Mouse (Mus musculus) 416B (cell line): ENCODE measurements around the gene Dchs1.

ENCODE experiments used
- DNase-seq: peaks from one replicate; pipeline ENCODE4 v3.0.0; 2011; ENCODE audit warnings: low read depth

The Dchs1 gene

DNA sequence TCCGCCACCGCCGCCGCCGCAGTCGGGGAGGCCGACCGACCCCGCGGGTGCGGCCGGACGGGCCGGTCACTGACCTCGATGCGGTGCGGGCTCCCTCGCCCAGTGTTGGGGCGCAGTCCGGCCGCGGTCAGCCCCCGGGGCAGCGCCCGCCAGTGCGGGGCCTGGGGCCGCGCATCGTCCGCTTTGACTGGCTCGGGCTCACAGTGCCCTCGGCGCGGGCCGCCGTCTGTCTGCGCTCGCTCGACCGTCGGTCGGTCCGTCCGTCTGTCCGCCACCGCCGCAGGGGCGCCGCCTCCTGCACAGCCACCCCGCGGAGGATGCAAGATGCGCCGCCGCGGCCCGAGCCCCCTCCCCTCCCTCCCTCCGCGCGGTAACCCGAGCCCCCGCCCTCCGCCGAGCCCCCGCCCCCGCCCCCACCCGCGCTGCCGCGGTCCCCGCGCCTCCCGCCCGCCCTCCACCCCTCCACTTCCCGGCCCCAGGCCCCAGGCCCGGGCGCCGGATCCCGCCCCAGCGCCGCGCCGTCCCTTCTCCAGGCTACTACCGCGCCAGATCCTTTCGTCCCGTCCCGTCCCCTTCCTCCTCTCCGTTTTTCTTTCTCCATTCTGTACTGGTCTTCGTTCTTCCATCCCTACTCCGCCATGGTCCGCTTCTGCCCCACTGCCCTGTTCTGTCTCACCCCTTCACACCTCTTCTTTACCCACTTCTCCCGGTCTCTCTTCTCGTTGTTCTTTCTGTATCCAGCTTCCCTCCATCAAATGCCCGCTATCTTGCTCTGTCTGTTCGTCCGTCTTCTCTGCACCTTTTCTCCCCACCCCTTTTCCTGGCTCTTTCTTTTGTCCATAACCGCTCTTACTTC is at the start of gene Dchs1:
Gene Dchs1, minus strand, starts transcription at position 370 of the 856 bp plus-strand sequence.
- no peak for DNase-seq

DNA sequence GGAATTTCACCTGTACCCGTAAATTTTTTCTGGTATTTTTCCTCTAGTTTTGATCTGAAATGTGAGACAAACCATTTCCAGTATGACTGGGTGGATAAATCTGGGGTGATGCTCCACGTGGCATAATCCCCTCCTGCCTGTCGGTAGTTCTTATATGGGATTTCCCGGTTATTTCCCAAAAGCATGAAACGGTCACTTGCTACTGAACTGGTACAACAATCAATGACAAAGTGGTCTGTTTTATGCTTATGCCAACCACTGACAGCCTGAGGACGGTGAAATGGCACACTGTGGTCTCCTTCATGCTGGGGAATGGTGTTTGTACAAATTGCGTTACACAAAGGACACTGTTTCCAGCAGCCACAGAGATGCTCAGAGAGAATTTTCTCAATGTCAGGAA is 36.8 kb upstream of the Dchs1 start:
- DNase-seq = no peak

DNA sequence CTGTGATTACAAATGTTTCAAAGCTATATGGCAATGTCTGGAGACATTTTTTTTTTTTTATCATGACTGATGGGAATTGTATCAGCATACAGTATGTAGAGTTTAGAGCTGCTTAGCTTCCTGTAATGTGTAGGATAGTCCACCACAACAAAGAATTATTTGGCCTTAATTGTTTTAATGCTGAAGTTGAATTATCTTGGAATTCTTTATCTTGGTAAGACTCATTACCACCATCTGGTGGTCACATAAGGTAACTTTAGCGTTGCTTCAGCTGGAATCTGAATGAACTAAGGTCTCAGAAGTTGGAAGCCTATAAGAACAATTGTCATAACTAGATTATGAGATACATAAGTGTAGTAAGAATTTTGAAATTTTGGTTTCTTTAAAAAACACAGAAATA is 31.0 kb upstream of the Dchs1 start:
- peak; percentile 63 for DNase-seq

DNA sequence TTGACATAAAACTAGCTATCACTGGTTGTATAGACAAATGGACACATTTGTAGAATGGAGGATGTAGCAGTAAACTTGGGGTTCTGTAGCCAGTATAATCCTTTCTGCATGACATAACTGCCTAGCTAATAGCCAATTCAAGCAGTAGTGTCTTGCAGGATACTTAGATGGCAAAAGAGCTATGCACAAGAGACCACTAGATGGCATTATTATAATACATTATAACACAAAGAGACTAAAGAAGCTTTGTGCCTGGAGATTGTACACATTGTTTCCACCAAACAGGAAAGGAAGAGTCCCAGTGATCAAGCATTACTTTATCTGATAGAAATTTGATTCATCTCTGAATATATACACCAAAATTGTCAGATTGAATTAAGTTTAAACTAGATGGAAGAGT is 29.3 kb upstream of the Dchs1 start:
- peak; percentile 73 for DNase-seq

DNA sequence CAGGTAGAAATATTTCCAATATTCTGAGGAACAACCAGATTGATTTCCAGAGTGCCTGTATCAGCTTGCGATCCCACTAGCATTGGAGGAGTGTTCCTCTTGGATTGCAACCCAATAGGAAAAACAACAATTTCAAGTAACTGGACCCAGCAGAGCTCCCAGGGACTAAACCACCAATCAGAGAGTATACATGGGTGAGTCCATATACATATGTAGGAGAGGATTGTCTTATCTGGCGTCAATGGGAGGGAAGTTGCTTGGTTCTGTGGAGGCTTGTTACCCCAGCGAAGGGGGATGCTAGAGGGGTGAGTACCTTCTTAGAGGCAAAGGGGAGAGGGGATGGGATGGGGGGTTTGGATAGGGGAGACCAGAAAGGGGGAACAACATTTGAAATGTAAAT is 25.9 kb upstream of the Dchs1 start:
- no peak for DNase-seq

DNA sequence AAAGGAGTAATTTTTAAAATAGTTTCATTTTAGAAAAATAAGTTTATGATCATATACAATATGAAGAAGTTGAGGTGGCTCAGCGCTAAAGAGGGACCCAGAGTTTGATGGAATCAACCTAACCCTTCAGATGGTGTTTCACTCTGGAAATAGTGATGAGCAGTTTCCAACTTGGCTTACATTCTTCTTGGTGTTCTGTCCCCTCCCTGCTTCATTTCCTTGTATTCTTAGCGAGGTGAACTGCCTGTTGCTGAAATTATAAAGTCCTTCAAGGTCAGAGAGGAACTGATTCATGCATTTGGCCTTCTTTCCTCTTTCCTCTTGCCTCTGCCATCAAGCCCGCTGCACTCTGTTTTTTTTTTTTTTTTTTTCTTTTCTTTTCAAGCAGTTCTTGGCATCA is 25.1 kb upstream of the Dchs1 start:
- peak; percentile 80 for DNase-seq

DNA sequence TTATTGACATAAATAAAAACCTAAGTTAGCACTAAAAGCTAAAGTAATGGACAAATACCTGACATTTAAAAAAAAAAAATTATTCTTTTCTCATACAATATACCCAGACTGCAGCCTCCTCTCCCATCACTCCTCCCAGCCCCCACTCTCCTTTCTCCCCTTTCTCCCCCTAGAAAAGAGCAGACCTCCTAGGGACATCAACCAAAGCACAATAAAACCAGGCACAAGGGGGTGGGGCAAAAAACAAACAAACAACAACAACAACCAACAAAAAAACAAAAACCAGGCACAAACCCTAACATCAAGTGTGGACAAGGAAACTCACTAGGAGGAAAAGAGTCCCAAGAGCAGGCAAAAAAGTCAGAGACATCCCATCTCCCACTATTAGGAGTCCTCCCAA is 24.1 kb upstream of the Dchs1 start:
- DNase-seq = no peak

DNA sequence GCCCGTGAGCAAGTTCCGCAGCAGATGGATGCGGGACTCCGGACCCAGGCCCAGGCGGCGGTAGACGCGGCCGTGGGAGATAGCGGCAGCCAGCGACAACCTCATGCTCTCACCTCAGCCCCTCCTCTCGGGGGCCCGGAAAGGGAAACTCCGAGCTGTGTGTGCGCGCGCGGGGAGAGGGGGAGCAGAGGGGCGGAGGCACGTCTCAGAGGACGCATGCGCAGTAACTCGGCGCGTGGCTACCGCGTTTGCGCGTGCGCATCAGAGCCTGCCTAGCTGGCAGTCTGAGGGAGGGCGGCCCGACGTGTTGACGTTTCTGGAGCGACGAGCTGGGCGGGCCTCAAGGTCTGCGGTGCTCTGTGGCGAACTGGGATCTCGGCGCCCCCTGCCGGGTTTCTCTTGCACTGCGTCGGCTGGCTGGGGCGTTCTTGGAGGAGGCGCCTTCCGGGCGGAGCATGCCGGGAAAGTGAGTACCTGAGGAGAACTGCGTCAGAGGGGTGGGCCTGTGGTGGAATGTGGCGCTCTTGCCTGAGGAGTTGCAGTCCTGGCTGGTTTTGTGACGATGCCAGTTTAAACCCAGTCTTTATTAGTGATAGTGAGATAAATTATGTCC is 23.5 kb upstream of the Dchs1 start, which contains the start of gene Mrpl17:
Gene Mrpl17, minus strand, starts transcription at position 223 of the 613 bp plus-strand sequence.
- DNase-seq = peak; percentile 99

DNA sequence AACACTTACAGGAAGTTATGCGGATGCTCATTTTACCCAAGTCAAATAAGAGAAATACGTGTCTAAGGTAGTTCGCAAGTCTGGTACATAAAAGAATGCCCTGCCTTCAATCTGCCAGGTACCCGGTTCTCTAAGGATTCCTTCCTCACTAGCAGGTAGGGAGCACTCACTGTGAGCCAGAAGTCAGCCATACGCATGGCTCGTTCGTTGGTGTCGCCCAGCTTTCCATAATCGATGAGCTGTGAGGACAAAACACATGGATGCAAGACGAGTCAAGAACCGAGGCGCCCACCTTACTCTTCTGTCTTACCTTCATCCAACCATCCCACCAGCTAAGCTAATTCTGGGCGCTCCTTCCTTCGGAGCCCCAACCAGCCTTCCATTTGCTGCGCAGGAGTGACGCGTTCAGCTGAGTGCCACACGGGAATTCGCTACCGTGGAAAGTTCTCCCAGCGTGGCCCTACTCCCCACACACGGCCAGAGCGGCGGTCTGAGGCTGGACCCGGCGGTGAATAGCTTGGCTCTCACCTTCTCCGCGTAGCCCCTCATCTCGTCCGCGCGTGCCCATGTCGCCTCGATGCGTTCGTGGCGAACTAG is 22.9 kb upstream of the Dchs1 start:
- peak; percentile 29 for DNase-seq

DNA sequence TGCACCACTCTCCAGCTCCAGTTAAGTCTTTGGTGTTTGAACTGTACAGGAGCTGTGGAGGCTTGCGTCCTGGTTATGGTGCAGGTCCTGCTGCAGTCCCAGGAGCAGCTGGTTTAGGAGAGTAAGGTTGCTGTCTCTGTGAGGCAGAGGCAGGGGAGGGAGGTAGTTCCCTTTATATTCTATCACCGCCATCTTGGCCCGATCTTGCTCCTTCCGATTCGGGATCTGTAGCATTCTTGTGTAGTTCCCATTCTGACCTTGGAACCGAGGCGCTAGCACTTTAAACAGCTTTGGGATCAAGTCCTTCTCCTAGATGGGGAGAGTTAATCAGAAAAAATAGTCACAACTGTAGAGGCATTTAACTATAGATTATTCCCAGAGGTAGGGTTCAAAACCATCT is 22.4 kb upstream of the Dchs1 start:
- peak; percentile 27 for DNase-seq

DNA sequence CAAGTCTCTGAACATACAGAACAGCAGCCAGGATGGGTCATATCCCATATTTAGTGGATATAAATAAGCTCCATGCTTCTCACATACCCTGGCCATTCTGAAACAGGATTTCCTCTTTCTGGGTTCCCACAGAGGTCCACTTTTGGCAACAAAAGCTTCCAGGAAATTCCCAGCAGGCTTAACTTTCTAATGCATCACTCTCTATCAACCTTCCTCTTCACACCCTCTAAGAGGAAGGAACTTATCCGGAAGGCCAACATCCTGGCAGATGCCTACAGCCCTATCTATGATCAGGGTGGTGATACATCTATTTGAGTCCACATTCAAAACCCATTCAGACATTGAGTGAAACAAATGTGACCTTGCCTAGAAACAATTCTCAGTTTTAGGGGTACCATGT is 20.9 kb upstream of the Dchs1 start:
- DNase-seq = no peak

DNA sequence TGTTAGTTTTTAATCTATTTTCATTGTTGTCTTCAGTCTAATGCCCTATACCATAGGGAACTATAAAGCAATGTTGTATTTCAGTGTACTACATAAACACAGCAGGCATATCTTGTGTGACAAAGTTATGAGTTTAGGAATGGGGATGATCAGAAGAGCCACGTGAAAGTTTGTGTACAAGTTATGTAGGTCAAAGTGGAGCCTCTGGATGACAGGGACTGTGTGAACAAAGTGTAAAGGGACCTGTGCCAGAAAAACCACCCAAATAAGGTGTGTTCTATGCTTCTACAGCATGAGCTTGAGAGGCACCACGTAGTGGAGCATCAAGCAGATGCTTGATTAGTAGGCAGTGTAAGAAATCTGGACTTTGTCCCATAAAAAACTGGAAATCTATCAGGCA is 19.3 kb upstream of the Dchs1 start:
- DNase-seq = no peak

DNA sequence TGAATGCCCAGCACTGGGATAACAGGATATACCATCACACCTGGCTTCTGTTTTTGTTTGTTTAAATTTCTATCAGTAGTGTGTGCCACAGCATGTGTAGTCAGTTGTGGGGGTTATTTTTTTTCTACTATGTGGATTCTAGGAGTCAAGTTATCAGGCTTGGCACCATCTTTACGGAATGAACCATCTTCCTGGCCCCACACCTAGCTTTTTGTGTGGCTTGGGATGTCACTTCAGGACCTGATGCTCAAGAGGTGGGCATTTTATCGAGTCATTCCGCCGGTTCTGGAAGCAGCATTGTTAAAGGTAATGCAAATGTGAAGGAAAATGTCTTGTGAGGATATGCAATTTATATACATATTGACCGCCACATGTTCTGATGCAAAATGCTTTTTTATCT is 18.7 kb upstream of the Dchs1 start:
- DNase-seq = no peak

DNA sequence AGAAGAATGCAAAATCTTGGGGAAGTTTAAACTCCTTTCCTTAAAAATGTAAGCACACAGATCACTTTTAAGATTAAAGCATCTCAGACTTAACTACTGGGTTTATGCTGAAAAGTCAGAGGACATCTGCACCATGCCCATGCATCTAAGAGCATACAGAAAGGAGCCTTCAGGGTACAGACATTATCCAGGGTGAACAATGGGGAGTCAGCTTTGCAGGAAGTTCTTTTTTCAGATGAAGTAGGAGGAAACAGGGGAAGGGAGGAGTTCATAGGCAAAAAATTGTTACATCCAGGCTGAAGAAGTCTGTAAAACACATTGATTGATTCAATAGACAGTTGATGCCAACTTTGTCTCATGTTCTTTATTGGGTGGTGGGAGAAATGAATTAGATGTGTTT is 16.0 kb upstream of the Dchs1 start:
- DNase-seq = no peak

DNA sequence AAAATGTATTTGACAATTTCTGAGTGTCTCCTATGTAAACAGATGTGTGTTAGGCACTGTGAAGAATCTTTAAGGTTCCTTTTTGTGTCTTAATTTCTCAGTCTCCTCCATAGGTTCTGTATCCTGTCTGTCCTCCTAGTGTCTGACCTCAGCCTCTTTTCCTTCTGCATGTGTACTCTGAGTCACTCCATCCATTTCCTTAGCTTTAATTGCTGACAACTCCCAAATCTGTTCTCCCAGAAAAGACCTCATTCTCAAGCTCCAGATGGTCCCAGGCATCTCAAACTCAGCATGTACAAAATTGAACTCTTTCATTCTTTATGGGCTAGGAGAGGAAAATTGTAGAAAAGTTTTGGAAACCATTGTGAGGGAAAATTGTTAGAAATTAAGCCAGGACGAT is 15.3 kb upstream of the Dchs1 start:
- DNase-seq = no peak

DNA sequence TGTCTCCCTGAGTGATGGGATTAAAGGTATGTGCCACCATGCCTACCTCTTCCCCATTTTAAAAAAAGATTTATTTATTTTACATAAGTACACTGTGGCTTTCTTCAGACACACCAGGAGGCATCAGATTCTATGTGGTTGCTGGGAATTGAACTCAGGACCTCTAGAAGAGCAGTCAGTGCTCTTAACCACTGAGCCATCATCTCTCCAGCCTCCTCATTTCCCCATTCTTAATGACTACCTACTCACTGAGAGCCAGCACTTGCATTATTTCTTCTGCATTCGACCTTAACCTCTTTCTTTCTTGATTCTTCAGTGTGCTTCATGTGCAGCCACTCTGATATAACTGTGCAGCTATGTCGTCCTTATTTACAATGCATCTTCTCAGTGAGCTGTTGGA is 14.9 kb upstream of the Dchs1 start:
- DNase-seq = no peak

DNA sequence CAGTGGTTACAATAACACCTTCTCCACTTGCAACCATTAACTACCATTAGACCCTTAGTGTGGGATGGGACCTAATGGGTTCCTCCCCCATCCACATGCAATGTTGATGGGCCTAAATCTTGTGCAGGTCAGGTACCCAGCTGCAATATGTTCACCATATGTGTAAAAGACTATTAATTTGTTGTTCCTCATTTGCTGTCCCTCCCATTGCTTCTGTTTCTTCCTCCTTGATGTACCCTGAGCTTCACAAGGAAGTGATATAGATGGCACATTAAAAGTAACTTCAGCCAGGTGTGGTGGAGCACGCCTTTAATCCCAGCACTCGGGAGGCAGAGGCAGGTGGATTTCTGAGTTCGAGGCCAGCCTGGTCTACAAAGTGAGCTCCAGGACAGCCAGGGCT is 9.5 kb upstream of the Dchs1 start:
- DNase-seq = no peak

DNA sequence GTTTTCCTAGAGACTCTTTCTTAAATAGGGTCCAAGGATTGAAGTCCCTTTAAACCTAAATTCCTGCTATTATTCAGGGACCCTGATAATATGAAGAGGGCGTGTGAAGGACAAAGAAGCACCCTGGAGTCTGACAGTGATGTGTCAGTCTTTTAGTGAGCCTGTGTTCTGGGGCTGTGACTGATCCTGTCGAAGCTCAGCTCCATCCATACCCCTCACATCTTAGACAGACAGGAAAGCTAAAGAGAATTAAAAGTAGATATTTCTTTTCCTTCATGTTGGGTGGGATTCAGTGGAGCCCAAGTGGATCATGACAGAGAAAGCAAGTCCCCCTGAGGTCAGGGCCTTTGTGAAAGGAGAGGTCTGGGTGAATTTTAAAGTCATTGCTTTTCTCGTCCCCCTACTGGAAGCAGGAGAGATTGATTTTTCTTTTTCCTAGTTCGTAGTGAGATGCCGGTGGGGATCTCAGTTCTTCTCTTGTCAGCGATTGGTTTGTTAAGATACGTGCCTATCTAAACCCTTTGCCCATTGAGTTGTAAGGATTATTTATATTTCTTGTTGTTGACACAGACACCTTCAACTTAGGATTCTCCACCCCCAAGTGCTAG is 8.4 kb upstream of the Dchs1 start:
- DNase-seq = no peak

DNA sequence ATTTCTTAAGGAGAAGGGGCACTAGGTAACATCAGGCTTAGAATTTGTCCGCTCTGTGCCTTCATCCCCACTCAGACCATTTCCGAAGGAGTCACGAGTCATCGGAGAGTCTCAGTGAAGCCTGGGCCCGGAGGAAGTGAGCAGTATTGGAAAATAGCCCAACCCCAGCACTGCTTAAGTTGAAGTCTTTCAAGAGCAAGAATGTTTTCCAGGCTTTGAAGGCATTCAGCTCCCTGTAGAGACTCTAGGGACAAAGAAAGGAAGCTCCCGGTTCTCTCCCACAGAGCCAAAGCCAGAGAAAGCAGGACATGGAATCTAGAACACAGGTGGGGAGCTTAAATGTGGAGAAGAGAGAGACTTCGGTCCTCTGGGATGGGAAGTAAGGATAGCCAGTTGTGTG is 6.2 kb upstream of the Dchs1 start:
- DNase-seq = no peak

DNA sequence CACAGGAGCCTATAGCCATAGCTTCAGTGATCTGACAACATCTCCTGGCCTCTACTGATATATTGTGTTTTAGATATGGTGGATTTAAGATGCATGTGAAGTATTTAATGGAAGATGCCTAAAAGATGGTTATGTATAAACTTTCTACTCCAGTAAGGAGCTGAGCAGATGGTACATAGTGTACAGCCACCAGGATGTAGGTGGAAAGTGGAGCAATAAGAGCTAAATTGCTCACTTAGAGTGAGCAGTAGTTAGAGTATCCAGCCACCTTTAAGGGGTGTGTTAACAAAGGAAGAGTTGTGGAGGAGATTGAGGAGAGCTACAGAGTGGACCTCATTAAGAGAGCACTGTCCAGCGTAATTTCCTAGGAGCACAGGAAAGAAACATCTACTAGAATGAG is 3.7 kb upstream of the Dchs1 start:
- no peak for DNase-seq

DNA sequence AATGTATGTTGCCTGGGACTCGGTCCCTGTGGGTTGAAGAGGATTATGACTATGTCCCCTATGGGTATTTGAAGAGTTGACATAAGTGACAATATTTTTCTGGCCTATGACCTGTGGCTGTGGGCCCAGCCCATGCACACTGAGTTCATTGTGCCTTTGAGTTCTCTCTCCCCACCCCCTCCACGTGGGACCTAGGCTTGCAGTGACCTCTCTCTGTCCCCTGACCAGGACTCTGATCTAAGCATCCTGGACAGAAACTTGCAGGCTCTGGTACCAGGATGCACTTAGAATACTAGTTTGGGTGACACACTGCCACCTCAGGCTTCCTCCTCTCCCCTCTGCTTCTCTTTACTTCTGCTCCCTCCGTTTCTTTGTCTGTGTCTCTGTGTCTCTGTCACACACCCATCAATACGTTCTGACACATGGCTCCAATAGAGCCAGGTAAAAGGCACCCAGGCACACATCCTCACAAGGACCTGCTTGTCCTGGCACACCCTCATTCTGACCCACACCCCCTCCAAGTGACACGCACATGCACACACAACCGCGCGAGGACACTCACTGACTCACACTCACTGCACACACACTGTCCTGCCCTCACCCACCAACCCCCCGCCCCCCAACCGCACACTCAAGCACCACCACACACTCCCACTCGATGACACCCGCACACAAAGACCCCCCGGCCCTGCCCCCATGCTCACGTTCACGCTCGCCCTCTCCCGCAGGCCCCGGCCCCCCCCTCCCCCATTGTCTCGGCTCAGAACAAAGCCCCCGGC is 759 bp downstream of the Dchs1 start:
- no peak for DNase-seq

DNA sequence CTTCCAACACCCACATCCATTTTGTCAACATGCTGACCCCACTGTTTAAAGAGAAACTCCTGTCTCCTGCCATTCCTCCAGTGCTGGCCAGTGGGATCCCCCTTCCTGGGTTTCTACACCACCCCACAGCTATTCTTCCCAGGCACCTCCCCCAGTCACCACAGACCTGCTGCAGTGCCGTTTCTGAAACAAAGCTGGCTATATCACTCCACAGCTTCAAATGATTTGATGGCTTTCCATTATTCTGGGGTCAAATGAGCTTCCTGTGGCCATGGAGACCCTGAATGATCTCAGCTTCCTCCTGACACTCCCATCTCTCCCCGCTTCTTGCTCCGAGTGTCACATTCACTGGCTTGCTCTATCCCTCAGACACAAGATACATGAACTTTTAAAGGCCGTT is 2.9 kb downstream of the Dchs1 start:
- DNase-seq = no peak
